Mouse (Mus musculus): ENCODE results near the gene Pax4. TPM values are rescaled to one million over a fixed set of nuclear protein-coding genes. Genes with fewer than 3 reads are reported as not detected.

Pax4 gene
- polyA plus RNA-seq, 1 experiment, result 0.40 TPM

DNA sequence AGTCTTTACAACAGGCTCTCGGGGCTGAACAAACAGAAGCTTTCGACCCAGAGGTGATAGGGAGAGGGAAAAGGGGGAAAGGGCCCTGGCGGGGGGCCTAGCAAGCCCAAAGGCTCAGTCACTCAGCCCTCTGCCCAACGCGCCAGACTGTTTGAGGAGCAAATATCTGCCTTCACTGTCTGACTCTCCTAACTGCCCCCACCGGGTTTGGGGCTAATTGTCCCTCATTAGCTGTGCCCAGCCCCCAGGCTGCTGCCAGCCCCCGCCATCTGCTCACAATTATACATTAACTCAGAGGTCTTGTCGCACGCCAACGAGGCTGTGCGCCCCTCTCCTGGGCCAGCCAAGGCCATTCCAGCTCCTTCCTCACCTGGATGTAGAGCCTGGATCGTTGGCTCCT is 1.8 kb upstream of the Pax4 start:
- 2% methylated on average over 12 of the region's 12 CpGs for WGBS
- no peak for DNase-seq (ENCODE audit: low read depth, low spot score)

DNA sequence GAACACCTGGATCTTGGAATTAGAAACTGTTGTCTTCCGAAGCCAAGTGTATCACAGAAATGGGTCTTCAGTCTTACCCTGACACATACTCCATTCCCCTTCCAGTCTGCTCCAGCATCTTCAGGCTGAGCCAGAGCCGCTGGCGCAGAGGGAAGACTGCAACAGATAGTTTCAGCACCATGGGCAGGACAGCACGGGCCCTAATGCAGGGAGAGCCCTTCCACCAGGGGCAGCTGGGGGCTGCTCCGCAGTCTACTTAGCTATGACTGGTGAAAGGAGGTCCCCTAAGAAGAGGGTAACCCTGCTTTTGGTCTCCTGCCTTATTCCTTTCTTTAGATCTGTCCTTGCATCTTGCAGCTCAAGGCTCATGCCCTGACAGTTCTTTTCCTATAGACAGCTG is 1.3 kb upstream of the Pax4 start:
- 19% methylated on average over 5 of the region's 5 CpGs for WGBS
- no peak for DNase-seq (ENCODE audit: low read depth, low spot score)

DNA sequence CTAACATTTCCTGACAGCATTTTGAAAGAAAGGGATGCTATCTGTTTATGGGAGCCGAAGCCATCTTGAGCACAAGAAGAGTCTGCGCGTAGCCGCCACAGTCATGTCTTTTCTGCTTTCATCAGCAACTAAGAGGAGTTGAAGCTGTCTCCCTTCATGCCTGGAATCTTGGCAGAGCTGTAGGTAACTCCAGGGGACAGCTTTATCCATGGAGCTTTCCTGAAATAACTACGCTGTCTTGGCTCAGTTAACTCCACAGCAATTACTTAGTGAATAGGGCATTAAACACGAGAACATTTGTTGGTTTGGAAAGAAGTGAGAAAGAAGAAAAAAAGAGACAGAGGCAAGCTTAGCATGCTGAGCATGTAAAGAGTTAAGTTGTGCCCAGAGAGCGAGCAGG is 1.2 kb downstream of the Pax4 start:
- no peak for DNase-seq (ENCODE audit: low read depth, low spot score)
- WGBS, result 78% methylated on average over 7 of the region's 7 CpGs

DNA sequence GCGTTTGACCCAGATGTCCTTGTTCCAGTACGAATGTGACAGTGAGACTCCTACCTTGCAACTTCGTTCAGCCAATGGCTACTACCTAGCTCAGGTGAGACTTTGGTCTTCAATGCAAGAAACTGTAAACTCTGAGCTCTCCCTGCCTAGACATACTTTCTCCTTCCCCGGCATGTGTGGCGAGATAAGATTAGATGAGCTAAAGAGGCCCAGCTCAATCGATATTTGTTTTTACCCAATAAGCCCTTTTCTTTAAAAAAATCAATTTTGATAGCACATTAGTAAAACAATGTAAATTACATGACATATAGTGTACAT is 17.7 kb downstream of the Pax4 start:
- DNase-seq (ENCODE audit: low read depth, low spot score), result no peak
- WGBS, result 64% methylated on average over 6 of the region's 6 CpGs

DNA sequence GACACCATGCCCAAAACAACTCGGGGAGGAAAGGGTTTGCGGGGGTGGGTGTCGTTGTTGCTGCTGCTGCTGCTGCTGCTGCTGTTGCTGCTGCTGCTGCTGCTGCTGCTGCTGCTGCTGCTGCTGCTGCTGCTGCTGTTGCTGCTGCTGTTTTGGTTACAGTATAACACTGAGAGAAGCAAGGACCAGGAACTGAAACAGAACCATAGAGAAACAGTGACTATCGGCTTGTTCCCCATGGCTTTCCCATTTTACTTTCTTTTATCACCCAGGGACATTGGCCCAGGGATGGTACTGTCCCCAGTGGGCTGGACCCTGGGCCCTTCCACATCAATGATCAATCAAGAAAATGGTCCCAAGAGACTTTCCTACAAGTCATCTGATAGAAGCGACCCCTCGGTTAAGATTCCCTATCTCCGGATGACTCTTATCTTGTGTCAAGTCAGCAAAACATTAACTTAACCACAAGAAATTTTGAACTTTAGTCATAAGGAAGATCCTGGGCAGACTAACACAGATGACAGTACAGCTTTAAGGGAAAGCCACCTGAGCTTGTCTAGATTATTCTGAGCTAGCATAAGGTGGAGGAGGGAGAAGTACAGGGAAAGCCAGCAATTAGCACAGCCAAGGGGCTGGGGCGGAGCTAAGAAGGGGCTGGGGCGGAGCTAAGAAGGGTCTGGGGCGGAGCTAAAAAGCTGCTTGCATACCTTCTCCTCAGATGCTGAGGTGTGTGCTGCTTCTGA is 18.2 kb downstream of the Pax4 start:
- WGBS, result 67% methylated on average over 10 of the region's 10 CpGs
- DNase-seq (ENCODE audit: low read depth, low spot score), result no peak

DNA sequence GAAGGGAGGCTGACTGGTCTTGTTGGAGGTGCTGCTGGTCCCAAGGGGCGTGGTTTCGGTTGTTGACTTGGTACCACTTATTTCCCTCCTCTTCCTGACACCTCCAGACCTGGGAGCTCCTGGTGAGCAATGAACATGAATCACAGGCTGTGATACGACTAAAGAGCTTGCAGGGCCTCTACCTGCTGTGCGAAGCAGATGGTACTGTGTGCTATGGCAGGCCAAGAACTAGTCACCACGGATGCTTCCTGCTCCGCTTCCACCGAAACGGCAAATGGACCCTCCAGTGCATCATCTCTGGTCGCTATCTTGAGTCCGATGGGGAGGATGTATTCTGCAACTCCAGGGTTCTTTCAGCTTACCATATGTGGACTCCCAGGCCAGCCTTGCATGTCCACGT is 19.3 kb downstream of the Pax4 start:
- 88% methylated on average over 11 of the region's 11 CpGs for WGBS
- DNase-seq (ENCODE audit: low read depth, low spot score), result no peak

DNA sequence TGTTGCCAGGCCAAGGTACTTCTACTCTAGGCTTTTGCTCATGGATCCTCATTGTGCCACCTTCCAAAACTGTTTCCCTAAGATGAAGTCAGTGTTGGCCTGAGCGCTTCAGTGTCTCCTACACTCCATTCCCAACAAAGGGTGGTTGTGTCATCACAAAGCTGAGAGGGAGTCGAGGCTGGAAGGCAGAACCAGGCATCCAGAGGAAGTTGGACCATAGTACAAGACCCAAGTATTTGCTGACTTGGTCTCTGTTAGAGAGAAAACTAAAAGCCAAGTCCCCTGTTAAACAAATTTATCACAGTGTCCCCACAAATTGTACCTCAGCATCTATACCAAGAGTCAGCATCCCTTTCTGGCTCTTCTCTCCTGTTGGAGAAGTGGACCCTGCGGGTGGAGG is 20.9 kb downstream of the Pax4 start, which contains the start of gene Gcc1:
Gcc1 (minus strand) TSS at position 101 of the 400 bp plus-strand sequence.
- DNase-seq (ENCODE audit: low read depth, low spot score), result no peak
- 83% methylated on average over 3 of the region's 3 CpGs for WGBS

DNA sequence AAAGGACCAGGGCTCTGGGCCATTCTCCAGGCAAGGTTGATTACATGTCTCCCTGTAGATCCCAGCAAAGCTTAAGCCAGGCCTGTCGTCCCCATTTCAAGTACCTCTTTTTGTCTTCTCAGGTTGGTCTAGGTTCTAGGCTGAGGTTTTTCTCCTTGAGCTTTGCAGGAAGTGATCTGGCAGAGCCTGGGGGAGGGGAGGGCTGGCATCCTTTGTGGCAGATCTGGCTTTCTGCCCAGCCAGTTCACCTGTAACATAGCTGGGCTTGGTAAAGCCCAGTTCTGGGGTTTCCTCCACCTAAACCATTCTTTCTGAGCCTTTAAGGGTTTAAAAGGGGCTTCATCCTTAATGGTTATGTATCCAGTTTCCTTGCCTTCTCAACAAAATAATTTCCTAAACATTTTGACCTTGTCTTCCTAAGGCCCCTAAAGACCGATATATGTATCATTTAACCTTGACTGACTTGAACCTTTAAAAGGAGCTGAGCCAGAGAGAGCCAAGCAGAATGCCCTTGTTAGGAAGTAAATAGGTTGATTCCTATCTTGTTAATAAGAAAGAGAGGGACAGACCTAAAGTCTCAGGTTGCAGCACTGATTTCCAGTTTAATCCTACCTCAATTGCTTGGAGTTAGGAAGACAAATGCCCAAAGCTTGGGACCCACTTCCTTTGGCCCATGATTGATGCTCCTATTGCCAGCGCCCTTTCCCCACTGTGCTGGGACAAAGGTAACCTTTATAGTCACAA is 21.9 kb downstream of the Pax4 start, which contains the start of gene Fscn3:
Fscn3 (plus strand) TSS at position 694 of the 744 bp plus-strand sequence.
- WGBS, result 76% methylated on average over 3 of the region's 3 CpGs
- no peak for DNase-seq (ENCODE audit: low read depth, low spot score)

DNA sequence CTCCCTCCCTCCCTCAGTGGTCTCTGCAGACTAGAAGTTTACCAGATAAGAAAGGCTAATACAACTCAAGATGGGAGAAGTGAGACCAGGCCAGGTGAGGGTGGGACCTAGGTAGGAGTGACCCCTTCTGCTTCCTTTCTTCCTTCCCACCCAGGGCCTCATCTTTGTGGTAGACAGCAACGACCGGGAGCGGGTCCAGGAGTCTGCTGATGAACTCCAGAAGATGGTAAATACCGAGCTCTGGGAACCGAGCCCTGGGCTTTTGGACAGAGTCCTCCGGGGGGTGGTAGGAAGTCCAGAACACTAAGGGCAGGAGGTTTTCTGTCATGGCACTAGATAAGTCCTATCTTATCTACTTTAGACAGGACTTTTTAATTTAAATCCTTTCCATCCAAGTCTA is 24.1 kb downstream of the Pax4 start:
- WGBS, result 72% methylated on average over 6 of the region's 6 CpGs
- no peak for DNase-seq (ENCODE audit: low read depth, low spot score)

DNA sequence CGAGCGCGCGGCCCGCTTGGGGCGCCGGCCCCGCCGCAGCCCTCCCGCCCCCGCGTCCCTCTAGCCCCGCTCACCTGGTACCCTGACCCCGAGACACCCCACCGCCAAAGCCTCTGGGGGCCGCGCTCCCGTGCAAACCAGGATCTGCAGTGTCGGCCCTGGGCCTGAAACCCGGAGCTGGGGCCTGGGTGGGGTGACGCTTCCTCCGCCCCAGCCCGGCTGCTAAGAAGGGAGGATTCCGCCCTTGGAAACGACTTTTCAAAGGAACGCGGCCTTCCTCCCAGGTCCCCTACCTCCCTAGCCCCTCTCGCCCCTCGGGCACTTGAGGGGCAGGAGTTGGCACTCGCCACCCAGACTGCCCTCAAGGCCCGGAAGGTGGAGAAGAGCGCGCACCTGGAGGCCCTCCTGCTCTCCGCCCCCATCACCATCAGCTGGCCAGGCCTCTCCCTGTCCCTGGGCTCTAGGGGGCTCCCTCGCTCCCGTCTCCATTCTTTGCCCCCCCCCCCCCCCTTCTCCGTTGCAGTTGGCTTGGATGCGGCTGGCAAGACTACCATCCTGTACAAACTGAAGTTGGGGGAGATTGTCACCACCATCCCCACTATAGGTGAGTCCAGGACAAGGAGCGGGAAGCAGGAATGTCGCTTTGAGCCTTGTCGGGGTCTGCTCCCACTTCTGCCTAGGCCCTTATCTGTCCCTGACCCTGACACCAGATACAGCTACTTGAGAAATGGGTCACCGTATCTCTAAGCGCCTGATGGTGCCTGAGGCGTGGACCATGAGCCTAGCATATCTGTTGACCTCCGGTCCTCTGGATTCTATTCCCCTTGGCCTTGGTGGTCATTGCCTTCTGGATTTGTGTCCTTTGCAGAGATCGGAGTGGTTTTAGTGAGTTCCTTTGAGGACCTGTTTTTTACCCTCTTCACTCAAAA is 25.1 kb downstream of the Pax4 start:
- no peak for DNase-seq (ENCODE audit: low read depth, low spot score)
- WGBS, result 10% methylated on average over 46 of the region's 46 CpGs

DNA sequence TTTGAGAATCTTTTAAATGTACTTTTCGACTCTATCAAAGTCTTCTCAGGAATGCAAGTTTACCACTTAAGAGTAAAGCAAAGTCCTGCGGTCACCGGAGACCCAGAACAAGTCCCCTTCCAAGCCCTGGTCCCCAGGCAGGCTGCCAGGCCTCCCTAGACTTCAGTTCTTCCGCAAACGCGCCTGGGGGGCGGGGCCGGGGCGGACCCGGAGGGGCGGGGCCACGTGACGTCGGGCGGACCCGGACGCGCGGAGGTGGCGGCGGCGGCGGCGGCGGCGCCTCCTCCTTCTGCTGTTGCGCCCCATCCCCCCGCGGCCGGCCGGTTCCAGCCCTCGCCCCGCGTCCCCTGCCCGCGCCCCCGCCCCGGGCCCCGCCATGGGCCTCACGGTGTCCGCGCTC is 25.8 kb downstream of the Pax4 start, which contains the start of gene Arf5:
Arf5 (plus strand) TSS at position 248 of the 400 bp plus-strand sequence.
- peak; percentile 63 for DNase-seq (ENCODE audit: low read depth, low spot score)
- WGBS, result 2% methylated on average over 40 of the region's 42 CpGs

DNA sequence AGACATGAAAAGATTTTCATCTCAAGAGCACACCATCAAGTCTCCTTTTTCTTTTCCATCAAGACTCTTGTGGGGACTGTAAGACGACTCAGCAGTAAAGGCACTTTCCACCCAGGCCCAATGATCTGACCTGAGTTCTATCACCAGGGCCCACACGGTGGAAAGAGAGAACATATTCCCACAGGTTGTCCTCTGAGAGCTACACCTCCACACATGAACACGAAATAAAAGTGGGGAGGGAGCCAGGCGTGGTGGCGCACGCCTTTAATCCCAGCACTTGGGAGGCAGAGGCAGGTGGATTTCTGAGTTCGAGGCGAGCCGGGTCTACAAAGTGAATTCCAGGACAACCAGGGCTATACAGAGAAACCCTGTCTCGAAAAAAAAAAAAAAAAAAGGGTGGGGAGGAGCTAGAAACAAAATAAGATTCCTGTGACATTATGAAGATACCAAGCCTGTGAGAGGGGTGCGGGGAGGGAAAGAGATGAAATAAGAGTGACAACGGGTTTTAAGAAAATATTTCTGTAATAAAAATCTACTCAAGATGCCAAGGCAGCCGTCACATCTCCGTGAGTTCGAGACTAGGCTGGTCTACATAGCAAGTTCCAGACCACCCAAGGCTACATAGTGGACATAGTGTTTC is 26.4 kb downstream of the Pax4 start:
- WGBS, result 59% methylated on average over 15 of the region's 15 CpGs
- no peak for DNase-seq (ENCODE audit: low read depth, low spot score)

DNA sequence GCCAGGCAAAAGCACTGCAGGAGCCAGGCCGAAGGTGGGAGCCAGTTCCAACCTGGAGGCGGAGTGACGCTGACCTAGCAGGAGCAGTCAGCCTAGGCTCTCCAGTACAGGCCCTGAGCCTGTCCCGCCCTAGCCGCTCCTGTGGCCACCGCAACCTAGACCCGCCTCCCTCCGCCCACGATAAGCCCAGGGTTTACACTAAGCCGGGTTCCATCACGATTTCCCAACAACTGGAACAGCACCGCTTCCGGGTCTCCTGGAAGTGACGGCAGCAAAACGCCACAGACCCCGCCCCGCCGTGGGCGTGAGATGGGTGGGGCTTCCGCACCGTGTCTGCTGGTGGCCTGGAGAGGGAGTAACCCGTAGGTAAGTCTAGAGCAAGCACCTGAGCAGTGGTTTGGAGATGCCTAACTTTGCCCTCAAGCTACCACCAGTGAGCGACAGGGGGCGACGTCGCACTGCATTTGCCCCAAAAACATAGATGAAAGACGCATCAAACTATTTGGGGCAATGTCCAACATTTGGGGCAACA is 27.6 kb downstream of the Pax4 start:
- DNase-seq (ENCODE audit: low read depth, low spot score), result peak; percentile 93
- under 1% methylated on average over 27 of the region's 27 CpGs for WGBS

DNA sequence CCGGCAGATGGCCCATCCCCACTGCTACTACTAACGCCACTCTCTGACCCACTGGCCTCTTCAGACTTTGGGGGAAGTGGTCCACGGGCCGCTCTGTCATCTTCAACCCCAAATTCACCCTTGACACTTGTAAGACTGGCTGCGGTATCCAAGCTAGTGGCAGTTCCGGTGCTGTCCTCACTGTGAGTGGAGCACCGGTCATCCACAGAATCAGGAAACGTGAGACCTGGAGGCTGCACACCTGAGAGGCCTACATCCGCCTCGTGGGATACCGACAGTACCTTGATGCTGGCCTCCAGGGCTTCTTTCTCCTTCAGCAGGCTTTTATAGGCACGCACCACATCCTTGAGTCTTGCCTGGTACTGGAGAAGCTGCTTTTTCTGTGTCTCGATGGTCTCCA is 28.3 kb downstream of the Pax4 start:
- 9% methylated on average over 13 of the region's 13 CpGs for WGBS
- DNase-seq (ENCODE audit: low read depth, low spot score), result no peak

DNA sequence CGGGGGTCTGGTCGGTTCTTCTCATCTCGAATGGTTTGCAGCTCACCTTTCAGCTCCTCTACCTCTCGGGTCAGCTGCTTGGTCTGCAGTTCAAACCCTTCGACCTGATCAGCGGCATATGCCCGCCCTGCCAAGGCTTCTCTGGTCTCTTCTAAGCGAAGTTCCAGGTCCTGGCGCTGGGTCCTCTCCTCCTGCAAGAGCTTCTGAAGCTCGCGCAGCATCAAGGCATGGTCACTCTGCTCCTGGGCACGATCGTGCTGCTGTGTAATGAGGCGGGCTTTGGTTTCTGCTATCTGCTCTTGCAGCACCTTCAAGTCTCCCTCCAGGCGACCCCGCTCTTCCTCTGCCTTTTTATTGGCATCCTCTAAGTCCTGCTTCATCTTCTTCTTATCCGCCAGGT is 28.8 kb downstream of the Pax4 start:
- DNase-seq (ENCODE audit: low read depth, low spot score), result no peak
- 63% methylated on average over 17 of the region's 17 CpGs for WGBS

DNA sequence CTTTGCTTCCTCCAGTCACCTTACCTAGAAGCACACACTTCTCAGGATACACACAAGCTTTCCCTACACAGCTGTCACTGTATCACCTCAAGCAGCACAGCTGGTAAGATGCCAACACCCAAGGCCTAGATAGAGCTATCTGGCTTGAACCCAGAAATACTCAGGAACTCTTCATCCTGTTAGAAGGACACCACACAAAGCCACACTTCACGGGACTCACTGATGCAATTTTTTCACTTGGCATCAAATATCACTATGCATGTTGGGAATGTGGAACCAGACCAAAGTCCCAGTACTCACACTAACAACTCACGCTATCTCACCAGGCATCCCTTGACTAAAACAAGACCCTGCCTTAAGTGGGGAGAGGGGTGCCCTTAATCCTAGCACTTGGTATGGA is 29.5 kb downstream of the Pax4 start:
- DNase-seq (ENCODE audit: low read depth, low spot score), result no peak
- WGBS, result 34% methylated on average over 2 of the region's 2 CpGs

DNA sequence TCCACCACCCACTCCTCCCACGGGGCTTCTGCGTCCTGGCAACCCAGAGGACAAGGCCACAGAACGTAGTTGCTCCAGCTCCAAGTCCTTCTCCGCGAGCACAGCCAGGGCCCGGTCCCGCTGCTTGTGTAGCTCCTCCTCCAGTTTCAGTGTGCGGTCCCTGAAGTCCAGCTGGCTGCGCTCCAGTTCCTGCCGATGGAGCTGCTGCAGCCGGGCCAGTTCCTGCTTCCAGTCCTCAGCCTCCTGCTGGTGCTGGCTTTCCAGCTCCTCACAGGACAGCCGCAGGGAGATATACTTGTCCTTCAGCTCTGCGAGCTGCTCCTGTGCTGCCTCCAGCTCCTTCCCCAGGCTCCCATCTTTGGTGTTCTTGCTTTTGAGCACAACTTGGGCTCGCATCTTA is 30.7 kb downstream of the Pax4 start:
- no peak for DNase-seq (ENCODE audit: low read depth, low spot score)
- WGBS, result 71% methylated on average over 14 of the region's 14 CpGs

DNA sequence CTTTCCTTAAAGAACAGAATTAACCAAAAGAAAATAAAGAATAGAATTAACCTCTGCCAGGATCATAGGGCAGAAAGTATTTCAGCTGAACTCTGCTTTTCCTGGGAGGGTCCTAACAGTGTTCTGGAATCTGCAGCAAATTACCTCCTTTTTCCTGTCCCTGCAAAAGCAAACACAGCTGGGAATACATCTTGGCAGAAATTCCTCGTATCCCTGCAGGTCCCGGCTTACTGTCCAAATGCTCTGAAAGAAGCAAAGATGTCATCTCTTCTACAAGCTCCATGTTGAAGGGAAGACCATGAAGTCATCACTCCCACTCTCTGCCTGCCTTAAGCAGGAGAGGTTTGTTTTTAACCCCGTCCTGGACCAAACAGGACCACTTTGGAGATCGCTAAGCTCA is 32.2 kb downstream of the Pax4 start:
- 58% methylated on average over 4 of the region's 4 CpGs for WGBS
- DNase-seq (ENCODE audit: low read depth, low spot score), result no peak

DNA sequence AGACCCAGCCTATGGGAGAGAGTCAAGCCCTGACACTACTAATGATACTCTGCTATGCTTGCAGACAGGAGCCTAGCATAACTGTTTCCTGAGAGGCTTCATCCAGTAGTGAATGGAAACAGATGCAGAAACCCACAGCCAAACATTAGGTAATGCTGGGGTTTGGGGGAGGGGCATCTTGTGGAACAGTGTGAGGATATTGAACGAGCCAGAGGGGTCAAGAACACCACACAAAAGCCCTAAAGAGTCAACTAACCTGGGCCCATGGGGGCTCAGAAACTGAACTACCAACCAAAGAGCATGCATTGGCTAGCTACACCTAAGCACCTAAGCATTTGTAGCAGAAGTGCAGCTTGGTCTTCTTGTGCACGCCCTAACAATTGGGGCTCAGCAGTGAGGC is 37.9 kb downstream of the Pax4 start:
- 70% methylated on average over 2 of the region's 2 CpGs for WGBS
- DNase-seq (ENCODE audit: low read depth, low spot score), result no peak

DNA sequence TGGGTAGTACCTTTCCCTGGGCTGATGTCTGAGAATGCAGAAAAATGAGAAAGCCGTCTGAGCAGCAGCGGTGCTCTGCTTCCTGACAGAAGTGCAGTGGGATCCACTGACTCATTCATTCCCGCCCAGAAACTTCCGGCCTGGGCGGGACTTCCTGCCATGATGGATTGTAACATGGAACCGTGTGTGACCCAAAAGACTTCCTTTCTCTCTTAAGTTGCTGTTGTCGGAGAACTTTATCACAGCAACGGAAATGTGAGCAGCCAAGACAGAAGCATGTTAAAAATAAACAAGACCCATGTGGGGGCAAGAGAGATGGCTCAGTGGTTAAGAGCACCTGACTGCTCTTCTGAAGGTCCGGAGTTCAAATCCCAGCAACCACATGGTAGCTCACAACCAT is 39.1 kb downstream of the Pax4 start:
- no peak for DNase-seq (ENCODE audit: low read depth, low spot score)
- 80% methylated on average over 9 of the region's 9 CpGs for WGBS
